Mouse (Mus musculus): Measurements from ENCODE around the gene Nt5c1a. TPM values are rescaled to one million over a fixed set of nuclear protein-coding genes. Genes with fewer than 3 reads are reported as not detected.

Gene Nt5c1a
- polyA plus RNA-seq, 1 experiment from 2014 or later = not detected

Other genes with a start within 250 kb of the Nt5c1a start
- gene Mfsd2a, start 240.3 kb upstream of the Nt5c1a start, polyA plus RNA-seq (2016; fragmentation: Nextera tagmentation; extraction: Ambion mirVana) = 22.6 and 27.2 TPM in 2 replicates
- gene Mycl, start 205.9 kb upstream of the Nt5c1a start, polyA plus RNA-seq (2016; fragmentation: Nextera tagmentation; extraction: Ambion mirVana) = 82.4 and 92.7 TPM in 2 replicates
- 27.6 and 28.2 TPM in 2 replicates for gene Trit1, start 184.9 kb upstream of the Nt5c1a start, polyA plus RNA-seq (2016; fragmentation: Nextera tagmentation; extraction: Ambion mirVana)
- gene Bmp8b, start 96.3 kb upstream of the Nt5c1a start, polyA plus RNA-seq (2016; fragmentation: Nextera tagmentation; extraction: Ambion mirVana) = 0.07 and 0.09 TPM in 2 replicates
- 0.07 TPM in 2 replicates for gene Oxct2b, start 85.2 kb upstream of the Nt5c1a start, polyA plus RNA-seq (2016; fragmentation: Nextera tagmentation; extraction: Ambion mirVana)
- 127 and 136 TPM in 2 replicates for gene Ppie, start 61.6 kb upstream of the Nt5c1a start, polyA plus RNA-seq (2016; fragmentation: Nextera tagmentation; extraction: Ambion mirVana)
- gene Hpcal4, start 18.3 kb upstream of the Nt5c1a start, polyA plus RNA-seq (2016; fragmentation: Nextera tagmentation; extraction: Ambion mirVana) = 0.32 and 0.42 TPM in 2 replicates
- gene Heyl, start 32.1 kb downstream of the Nt5c1a start, polyA plus RNA-seq (2016; fragmentation: Nextera tagmentation; extraction: Ambion mirVana) = 8.0 and 9.8 TPM in 2 replicates
- gene Pabpc4, start 60.8 kb downstream of the Nt5c1a start, polyA plus RNA-seq (2016; fragmentation: Nextera tagmentation; extraction: Ambion mirVana) = 41.4 and 48.3 TPM in 2 replicates
- not detected in 2 replicates for gene Oxct2a, start 122.1 kb downstream of the Nt5c1a start, polyA plus RNA-seq (2016; fragmentation: Nextera tagmentation; extraction: Ambion mirVana)
- 0.07 and 0.11 TPM in 2 replicates for gene Bmp8a, start 141.7 kb downstream of the Nt5c1a start, polyA plus RNA-seq (2016; fragmentation: Nextera tagmentation; extraction: Ambion mirVana)

Measured in midbrain, embryonic 10.5 days (tissue).